ENCODE assay signal across 17 mouse cellular contexts in the genomic region with DNA sequence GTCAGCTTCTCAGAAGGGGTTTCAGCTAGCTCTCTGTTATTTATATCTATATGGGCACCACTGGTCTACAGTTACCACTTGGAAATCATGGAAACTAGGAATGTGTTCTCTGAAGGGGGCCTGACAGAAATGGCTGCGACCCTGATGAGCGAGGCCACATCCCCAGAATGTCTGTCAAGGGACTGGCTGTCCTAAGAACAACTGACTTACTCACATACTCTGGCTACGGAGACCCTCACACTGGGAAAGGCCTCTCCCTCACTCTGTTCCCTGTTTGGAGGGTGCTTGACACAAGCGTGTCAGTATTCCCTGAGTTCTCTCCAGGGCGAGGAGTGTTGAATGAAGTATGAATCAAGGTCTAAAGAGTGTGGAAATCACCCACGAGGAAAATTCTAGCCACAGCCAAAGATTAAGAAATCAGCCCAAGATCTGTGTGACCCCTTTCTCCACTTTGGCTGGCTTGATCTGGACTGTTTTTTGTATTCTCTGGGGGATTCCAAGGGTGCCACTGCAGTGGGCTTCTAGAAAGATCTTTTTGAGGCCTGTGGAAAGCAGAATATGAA. TPM values are rescaled to one million over a fixed set of nuclear protein-coding genes. Genes with fewer than 3 reads are reported as not detected.
DNase-seq lines count a peak whose midpoint lies in the region; ATAC-seq lines count a peak whose summit lies in the region.
"Had no signal": no experiment of that assay in that cellular context is flagged by ENCODE, and none has a peak within 500 bp of the region (broad histone marks: within the 10 kb centered on the region; RNA-seq: fewer than 3 reads in every experiment).

No protein-coding gene starts in this region.

- no peaks in the 10 kb centered on the region for H3K36me3 ChIP-seq in heart, embryonic 11.5 days (ENCODE audit: control insufficient read depth, insufficient read depth, low read length)
- no peaks in the 10 kb centered on the region for H3K36me3 ChIP-seq in midbrain, embryonic 12.5 days
- H3K36me3 ChIP-seq: heart, embryonic 15.5 days; liver, embryonic 12.5 days had no signal

- peak; percentile 34 for DNase-seq in adrenal gland, postnatal 10 days
- DNase-seq in adrenal gland, adult 2 months = no peak
- peak; percentile 88 for DNase-seq in heart, adult 11 months
- DNase-seq in NIH3T3 (ENCODE audit: low read depth) = peak; percentile 37
- DNase-seq in right cerebral cortex, postnatal 10 days (ENCODE audit: low spot score in 2 of 2) = no peak
- no peak for DNase-seq in spleen, postnatal 10 days (ENCODE audit: low spot score in 2 of 2)
- DNase-seq: cerebellum, adult 9-10 months; gastrocnemius, postnatal 36 days; lung, embryonic 14.5 days; lung, postnatal 4 days; right cerebral cortex, postnatal 4 days had no signal

- ATAC-seq in heart, embryonic 11.5 days (replicated peaks; ENCODE audit: insufficient number of reproducible peaks, low FRiP score, low TSS enrichment) = no peak
- no peak for ATAC-seq in midbrain, embryonic 12.5 days (ENCODE audit: low FRiP score, low read depth)
- ATAC-seq: intestine, postnatal 0 days; liver, embryonic 12.5 days had no signal

- H3K4me2 ChIP-seq in heart, embryonic 11.5 days = no peak overlapping the region
- H3K4me2 ChIP-seq in midbrain, embryonic 12.5 days (replicated peaks) = no peak overlapping the region
- H3K4me2 ChIP-seq: heart, embryonic 15.5 days; liver, embryonic 12.5 days; lung, embryonic 14.5 days had no signal

- H3K4me1 ChIP-seq in heart, embryonic 11.5 days (ENCODE audit: control insufficient read depth, insufficient read depth, low read length) = no peaks in the 10 kb centered on the region
- H3K4me1 ChIP-seq in midbrain, embryonic 12.5 days = peaks cover 46% of the 10 kb centered on the region
- H3K4me1 ChIP-seq: heart, embryonic 15.5 days; liver, embryonic 12.5 days had no signal

- no peaks in the 10 kb centered on the region for H3K27me3 ChIP-seq in heart, embryonic 11.5 days (ENCODE audit: control insufficient read depth, insufficient read depth, low read length)
- no peaks in the 10 kb centered on the region for H3K27me3 ChIP-seq in midbrain, embryonic 12.5 days
- H3K27me3 ChIP-seq: heart, embryonic 15.5 days had no signal

- no peak overlapping the region for H3K4me3 ChIP-seq in heart, embryonic 11.5 days (ENCODE audit: low read depth, low read length)
- H3K4me3 ChIP-seq in midbrain, embryonic 12.5 days = no peak overlapping the region
- H3K4me3 ChIP-seq: heart, embryonic 15.5 days; liver, embryonic 12.5 days had no signal

- no peak overlapping the region for H3K27ac ChIP-seq in heart, embryonic 11.5 days (ENCODE audit: low read depth, low read length)
- H3K27ac ChIP-seq in midbrain, embryonic 12.5 days (replicated peaks) = peak overlapping the region; percentile 79
- H3K27ac ChIP-seq: heart, embryonic 15.5 days; liver, embryonic 12.5 days had no signal

- WGBS in heart, embryonic 11.5 days (ENCODE audit: insufficient replicate concordance) = 34% methylated on average over 6 of the region's 6 CpGs
- WGBS in midbrain, embryonic 12.5 days = 25% methylated on average over 6 of the region's 6 CpGs

- H3K9me3 ChIP-seq in heart, embryonic 11.5 days (replicated peaks; ENCODE audit: control insufficient read depth, low read length) = no peaks in the 10 kb centered on the region
- no peaks in the 10 kb centered on the region for H3K9me3 ChIP-seq in midbrain, embryonic 12.5 days
- H3K9me3 ChIP-seq: heart, embryonic 15.5 days; liver, embryonic 12.5 days had no signal

- no peak overlapping the region for H3K9ac ChIP-seq in heart, embryonic 11.5 days (ENCODE audit: low read depth, low read length)
- no peak overlapping the region; the same call in 1 of the 2 replicates for H3K9ac ChIP-seq in midbrain, embryonic 12.5 days (replicated peaks)
- H3K9ac ChIP-seq: heart, embryonic 15.5 days; liver, embryonic 12.5 days; lung, embryonic 14.5 days had no signal

RNA-seq across cellular contexts. Expression of gene Ebf1, which starts 40.8 kb away (rescaled TPM):
- total RNA-seq in adrenal gland, postnatal 10 days (2021) = 10 to 100 TPM; 36.1 to 53.0 TPM
- total RNA-seq in adrenal gland, adult 2 months (2021) = 10 to 100 TPM; 25.3 to 37.0 TPM
- 13.8 and 16.9 TPM in 2 replicates for polyA plus RNA-seq in adrenal gland, adult 2 months (2012; rRNA removed)
- 14.5 and 16.1 TPM in 2 replicates for polyA plus RNA-seq in heart, embryonic 11.5 days (2014; fragmentation: Nextera tagmentation; extraction: Ambion mirVana)
- polyA plus RNA-seq in midbrain, embryonic 12.5 days (2016; fragmentation: Nextera tagmentation; extraction: Ambion mirVana) = 89.4 and 89.6 TPM in 2 replicates
- total RNA-seq: hematopoietic stem cell, adult 5-6 weeks had no signal

Comparison
In these comparisons a context has a peak if more than half of its experiments do, and no peak if none do; other contexts are left out.
1. DNase-seq: peak in adrenal gland, postnatal 10 days (single experiment), heart, adult 11 months (single experiment) and NIH3T3 (single experiment); none in adrenal gland, adult 2 months (single experiment), right cerebral cortex, postnatal 10 days (0 of 2) and spleen, postnatal 10 days (0 of 2).